Mouse (Mus musculus): ENCODE results near the gene Gpr107. TPM values are rescaled to one million over a fixed set of nuclear protein-coding genes. Genes with fewer than 3 reads are reported as not detected.

Gpr107 gene
- polyA plus RNA-seq (2012), result 3.9 and 6.4 TPM in 2 replicates

GRCm38 (mm10) chr2:31151892-31152812 lies at the start of gene Gpr107:
TSS of gene Gpr107 (plus strand) at chr2:31152316.

GRCm38 (mm10) chr2:31141867-31142454 lies 10.2 kb upstream of the Gpr107 start, which contains the start of gene Fnbp1:
TSS of gene Fnbp1 (minus strand) at chr2:31142008.

GRCm38 (mm10) chr2:31245491-31246141 lies 93.5 kb downstream of the Gpr107 start, which contains the start of gene Ncs1:
TSS of gene Ncs1 (plus strand) at chr2:31245823.

Other genes starting within 250 kb of the Gpr107 start
- gene Ptges, start 222.5 kb upstream of the Gpr107 start, polyA plus RNA-seq (2012), result 0.11 and 0.81 TPM in 2 replicates
- 20.9 and 22.7 TPM in 2 replicates for gene Tor1b, start 199.4 kb upstream of the Gpr107 start, polyA plus RNA-seq (2012)
- 122 and 199 TPM in 2 replicates for gene Tor1a, start 184.4 kb upstream of the Gpr107 start, polyA plus RNA-seq (2012)
- 17.9 and 30.6 TPM in 2 replicates for gene BC005624, start 170.1 kb upstream of the Gpr107 start, polyA plus RNA-seq (2012)
- 7.8 and 8.2 TPM in 2 replicates for gene Usp20, start 170.0 kb upstream of the Gpr107 start, polyA plus RNA-seq (2012)
- gene Fnbp1, start 10.3 kb upstream of the Gpr107 start, polyA plus RNA-seq (2012), result 71.8 and 112 TPM in 2 replicates
- gene Ncs1, start 93.5 kb downstream of the Gpr107 start, polyA plus RNA-seq (2012), result 4.0 and 7.3 TPM in 2 replicates
- 0.54 and 0.78 TPM in 2 replicates for gene Hmcn2, start 162.1 kb downstream of the Gpr107 start, polyA plus RNA-seq (2012)